Mouse (Mus musculus): ENCODE measurements around the gene Prmt8. TPM values are rescaled to one million over a fixed set of nuclear protein-coding genes. Genes with fewer than 3 reads are reported as not detected.
A peak's percentile ranks its signal among the peaks of the same experiment; 100 is the strongest.

Gene Prmt8
- polyA plus RNA-seq, 1 experiment from 2014 or later = 31.4 TPM

DNA sequence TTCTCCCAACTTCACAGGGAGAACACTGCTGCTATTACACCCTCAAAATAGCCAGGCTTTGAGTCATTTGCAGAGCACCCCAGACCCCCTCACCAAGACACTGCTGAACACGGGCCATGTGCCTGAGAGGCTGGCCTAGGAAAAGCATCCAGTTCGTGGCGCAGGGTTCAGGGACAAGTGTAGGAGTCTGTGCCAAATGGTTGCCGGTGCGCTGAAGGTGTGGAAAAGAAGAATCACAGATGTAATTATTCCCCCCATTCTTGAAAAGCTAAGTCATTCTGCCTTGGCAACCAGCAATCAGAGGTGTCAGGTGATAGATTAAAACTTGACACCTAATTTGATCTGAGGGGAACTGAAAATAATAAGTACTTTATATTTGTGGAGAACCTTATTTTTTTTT, 109.8 kb downstream of the Prmt8 start:
- H3K9ac ChIP-seq (replicated peaks; ENCODE audit: low read depth, low read length) = no peak overlapping the region
- no peak overlapping the region for H3K4me3 ChIP-seq (replicated peaks; ENCODE audit: low read length)
- H3K27me3 ChIP-seq (replicated peaks; ENCODE audit: control insufficient read depth, insufficient read depth, low read length) = no peaks in the 10 kb centered on the region
- H3K4me1 ChIP-seq (replicated peaks; ENCODE audit: control insufficient read depth, insufficient read depth, low read length) = peaks cover 16% of the 10 kb centered on the region; the same call in 1 of the 2 replicates
- WGBS = 30% methylated on average over 5 of the region's 5 CpGs
- no peak overlapping the region; the same call in 1 of the 2 replicates for H3K27ac ChIP-seq (ENCODE audit: low read length)
- H3K9me3 ChIP-seq (ENCODE audit: control insufficient read depth, low read length) = no peaks in the 10 kb centered on the region
- H3K36me3 ChIP-seq (ENCODE audit: control insufficient read depth, insufficient read depth) = no peaks in the 10 kb centered on the region
- no peak overlapping the region for H3K4me2 ChIP-seq (ENCODE audit: low read length)
- ATAC-seq = peak; percentile 32; the same call in 1 of the 2 replicates

DNA sequence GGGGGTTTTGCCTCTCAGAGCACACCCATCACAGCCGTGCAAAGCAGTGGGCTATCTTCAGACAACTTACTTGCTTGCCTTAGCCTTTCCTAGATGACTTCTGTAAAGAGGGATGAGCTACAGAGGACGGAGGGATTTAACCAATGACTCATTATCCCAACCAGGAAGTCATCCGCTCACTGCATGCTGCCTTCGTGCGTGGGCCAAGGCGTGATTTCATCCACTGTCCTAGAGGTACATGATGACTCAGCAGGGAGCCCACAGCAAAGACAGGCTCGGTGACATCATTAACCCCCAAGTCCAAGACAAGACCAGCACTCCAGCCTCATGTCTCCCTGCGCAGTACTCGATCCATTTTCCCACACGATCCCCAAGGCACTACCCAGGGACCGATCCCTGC, 112.1 kb downstream of the Prmt8 start:
- 92% methylated on average over 11 of the region's 11 CpGs for WGBS
- Histone ChIP-seq H3K9ac (replicated peaks; ENCODE audit: low read depth, low read length) (no peak overlapping the region), H3K9me3 (ENCODE audit: control insufficient read depth, low read length) (no peaks in the 10 kb centered on the region), H3K4me1 (replicated peaks; ENCODE audit: control insufficient read depth, insufficient read depth, low read length) (peaks cover 11% of the 10 kb centered on the region; the same call in 1 of the 2 replicates), H3K36me3 (ENCODE audit: control insufficient read depth, insufficient read depth) (no peaks in the 10 kb centered on the region), H3K27me3 (replicated peaks; ENCODE audit: control insufficient read depth, insufficient read depth, low read length) (no peaks in the 10 kb centered on the region), H3K4me2 (ENCODE audit: low read length) (no peak overlapping the region), H3K27ac (ENCODE audit: low read length) (no peak overlapping the region), H3K4me3 (replicated peaks; ENCODE audit: low read length) (no peak overlapping the region)
- no peak for ATAC-seq

DNA sequence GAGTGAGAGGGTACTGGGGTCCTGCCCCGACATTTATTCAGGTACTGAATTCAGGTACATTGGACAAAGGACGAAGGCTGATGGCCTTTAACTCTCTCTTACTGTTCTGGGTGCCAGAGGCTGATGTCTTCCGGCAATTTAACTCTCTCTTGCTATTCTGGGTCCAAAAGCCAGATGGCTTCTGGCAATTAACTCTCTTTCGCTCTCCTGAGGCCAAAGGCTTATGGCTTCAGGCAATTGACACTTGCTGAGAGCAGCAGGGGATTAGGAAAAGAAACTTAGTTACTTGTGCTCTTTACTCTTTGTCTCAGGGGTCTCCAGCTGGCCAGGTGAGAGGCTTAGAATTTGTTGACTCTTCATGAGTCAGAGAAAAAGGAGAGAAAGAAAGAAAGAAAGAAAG, 113.3 kb downstream of the Prmt8 start:
- Histone ChIP-seq H3K9ac (replicated peaks; ENCODE audit: low read depth, low read length) (no peak overlapping the region), H3K4me1 (replicated peaks; ENCODE audit: control insufficient read depth, insufficient read depth, low read length) (peaks cover 11% of the 10 kb centered on the region; the same call in 1 of the 2 replicates), H3K4me2 (ENCODE audit: low read length) (no peak overlapping the region), H3K27ac (ENCODE audit: low read length) (no peak overlapping the region), H3K4me3 (replicated peaks; ENCODE audit: low read length) (no peak overlapping the region), H3K9me3 (ENCODE audit: control insufficient read depth, low read length) (no peaks in the 10 kb centered on the region), H3K36me3 (ENCODE audit: control insufficient read depth, insufficient read depth) (no peaks in the 10 kb centered on the region), H3K27me3 (replicated peaks; ENCODE audit: control insufficient read depth, insufficient read depth, low read length) (no peaks in the 10 kb centered on the region)
- 16% methylated on average over 4 of the region's 4 CpGs for WGBS
- ATAC-seq = no peak

DNA sequence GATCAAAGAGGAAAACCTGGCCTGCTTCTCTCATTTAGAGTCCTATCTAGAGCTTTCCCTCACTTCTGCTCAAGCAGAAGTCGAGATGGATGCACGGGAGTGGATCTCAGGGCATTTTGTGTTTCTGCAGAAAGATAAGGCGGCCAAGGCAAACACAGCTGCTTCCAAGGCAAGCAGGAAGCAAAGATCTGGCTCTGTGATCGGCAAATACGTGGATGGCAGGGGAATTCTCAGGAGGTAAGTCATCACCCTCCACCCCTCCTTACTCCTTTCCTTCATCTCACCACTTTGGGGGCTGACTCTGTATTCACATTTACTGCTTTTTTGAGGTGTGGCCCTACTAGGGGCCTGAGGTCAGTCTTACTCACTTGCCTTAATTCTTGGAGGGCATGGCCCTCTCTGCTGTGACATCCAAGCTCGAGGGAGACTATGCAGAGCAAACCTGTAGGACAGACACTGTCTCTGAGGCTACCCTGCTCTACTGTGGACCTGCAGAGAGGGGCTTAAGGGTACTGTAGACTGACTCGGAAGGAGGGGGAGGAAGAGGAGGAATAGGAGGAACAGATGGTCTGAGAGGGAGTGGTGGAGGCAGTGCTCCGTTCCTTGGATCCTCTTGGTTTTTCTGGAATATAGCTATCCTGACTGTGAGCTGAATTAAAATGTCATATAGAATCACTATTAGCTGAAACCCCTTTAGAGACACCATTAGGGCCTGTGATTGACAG, 128.0 kb downstream of the Prmt8 start:
- H3K4me1 ChIP-seq (replicated peaks; ENCODE audit: control insufficient read depth, insufficient read depth, low read length) = peaks cover 8% of the 10 kb centered on the region; the same call in 1 of the 2 replicates
- no peaks in the 10 kb centered on the region for H3K9me3 ChIP-seq (ENCODE audit: control insufficient read depth, low read length)
- H3K36me3 ChIP-seq (ENCODE audit: control insufficient read depth, insufficient read depth) = no peaks in the 10 kb centered on the region
- no peak for ATAC-seq
- no peak overlapping the region for H3K4me2 ChIP-seq (ENCODE audit: low read length)
- no peak overlapping the region for H3K4me3 ChIP-seq (replicated peaks; ENCODE audit: low read length)
- H3K9ac ChIP-seq (replicated peaks; ENCODE audit: low read depth, low read length) = no peak overlapping the region
- H3K27me3 ChIP-seq (replicated peaks; ENCODE audit: control insufficient read depth, insufficient read depth, low read length) = no peaks in the 10 kb centered on the region
- H3K27ac ChIP-seq (ENCODE audit: low read length) = no peak overlapping the region
- 70% methylated on average over 8 of the region's 8 CpGs for WGBS

Small RNA genes within 50 kb of the gene (microRNA-seq; reads per million reads assigned to microRNA genes)
- gene Mir7233 = not detected

Other genes with a start within 250 kb of the Prmt8 start
- 0.16 and 0.32 TPM in 2 replicates for gene Cracr2a, start 208.1 kb downstream of the Prmt8 start, polyA plus RNA-seq (2015; fragmentation: Nextera tagmentation; extraction: Ambion mirVana)
- 9.6 and 12.5 TPM in 2 replicates for gene Tspan11, start 118.1 kb upstream of the Prmt8 start, polyA plus RNA-seq (2015; fragmentation: Nextera tagmentation; extraction: Ambion mirVana)

All from forebrain, embryonic 16.5 days (tissue).